Mouse (Mus musculus): ENCODE measurements around the gene Angptl3. TPM values are rescaled to one million over a fixed set of nuclear protein-coding genes. Genes with fewer than 3 reads are reported as not detected.

Gene Angptl3
- 0.39 and 5.4 TPM in 2 replicates for total RNA-seq (2021)
- long read RNA-seq, transcript Angptl3-201 (7 exons, 1,482 nt): major isoform, 228 of 256 reads
- long read RNA-seq, partial matches to known transcripts: 23 of 256 reads
- long read RNA-seq, other reads (novel, unspliced or antisense): 5 of 256 reads

DNA sequence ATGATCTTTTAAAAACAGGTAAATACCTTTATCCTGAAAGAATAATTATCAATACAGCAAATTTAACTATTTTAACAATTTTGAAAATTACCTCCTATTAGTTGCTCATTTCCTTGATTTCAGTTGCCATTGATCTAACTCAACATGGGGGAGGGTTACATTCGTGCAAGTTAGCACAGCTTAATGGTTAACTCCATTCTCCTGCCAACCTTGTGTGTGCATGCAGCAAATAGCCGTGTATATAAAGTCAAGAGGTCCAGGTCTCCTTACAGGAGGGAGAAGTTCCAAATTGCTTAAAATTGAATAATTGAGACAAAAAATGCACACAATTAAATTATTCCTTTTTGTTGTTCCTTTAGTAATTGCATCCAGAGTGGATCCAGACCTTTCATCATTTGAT is at the start of gene Angptl3:
Gene Angptl3, plus strand, starts transcription at position 269 of the 400 bp plus-strand sequence.
- no peak for DNase-seq

DNA sequence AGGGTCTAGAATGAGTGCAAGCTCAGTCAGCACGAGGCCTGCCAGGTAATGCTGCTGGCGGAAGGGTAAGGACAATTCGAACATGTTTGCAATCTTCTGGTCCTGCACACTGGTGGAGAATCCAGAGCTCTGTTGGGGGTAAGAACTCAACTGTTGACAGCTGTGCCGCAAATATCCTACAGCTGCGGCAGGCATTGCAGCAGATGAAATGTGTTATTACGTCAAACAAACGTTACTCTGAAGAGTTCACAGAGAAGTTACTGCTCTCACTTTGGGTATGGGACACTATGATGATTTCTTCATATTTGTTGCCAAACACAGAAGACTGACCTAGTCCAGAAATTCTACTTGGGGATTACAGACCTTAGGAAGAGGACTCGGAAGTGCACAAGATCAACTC is 46.1 kb upstream of the Angptl3 start:
- no peak for DNase-seq

DNA sequence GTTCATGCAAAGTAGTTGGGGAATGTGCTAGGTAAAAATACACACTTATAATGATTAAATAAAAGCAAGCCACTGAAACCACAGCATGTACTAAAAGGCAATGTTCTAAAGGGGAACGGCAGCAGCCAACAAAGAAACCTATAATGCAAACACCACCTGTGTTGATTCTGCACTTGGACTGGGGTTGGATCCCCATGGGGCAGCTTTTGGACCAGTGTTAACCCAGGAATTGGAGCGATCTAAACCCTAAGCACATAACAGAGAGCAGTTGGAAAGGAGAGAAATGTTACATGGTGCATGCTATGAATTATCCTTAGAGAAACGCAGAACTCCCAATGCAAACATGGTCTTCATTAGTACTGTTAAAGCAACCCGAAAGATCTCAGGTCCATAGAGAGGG is 37.3 kb upstream of the Angptl3 start:
- DNase-seq: no peak

DNA sequence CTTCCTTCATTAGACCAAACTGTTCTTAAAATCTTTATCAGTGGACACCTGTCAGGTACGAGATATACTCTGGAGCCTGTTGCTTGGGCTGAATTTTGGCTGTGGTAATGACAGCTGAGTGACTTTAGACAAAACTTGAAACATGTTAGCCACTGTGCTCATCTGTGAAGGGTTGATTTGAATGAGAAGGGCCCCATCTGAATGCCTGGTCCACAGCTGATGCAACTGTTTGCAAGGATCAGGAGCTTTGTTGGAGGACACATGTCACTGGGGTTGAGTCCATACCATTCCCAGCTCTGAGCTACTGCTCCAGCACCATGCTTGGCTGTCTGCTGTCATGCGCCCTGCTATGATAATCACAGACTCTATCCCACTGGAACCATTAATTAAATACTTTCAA is 25.2 kb upstream of the Angptl3 start:
- DNase-seq: no peak

DNA sequence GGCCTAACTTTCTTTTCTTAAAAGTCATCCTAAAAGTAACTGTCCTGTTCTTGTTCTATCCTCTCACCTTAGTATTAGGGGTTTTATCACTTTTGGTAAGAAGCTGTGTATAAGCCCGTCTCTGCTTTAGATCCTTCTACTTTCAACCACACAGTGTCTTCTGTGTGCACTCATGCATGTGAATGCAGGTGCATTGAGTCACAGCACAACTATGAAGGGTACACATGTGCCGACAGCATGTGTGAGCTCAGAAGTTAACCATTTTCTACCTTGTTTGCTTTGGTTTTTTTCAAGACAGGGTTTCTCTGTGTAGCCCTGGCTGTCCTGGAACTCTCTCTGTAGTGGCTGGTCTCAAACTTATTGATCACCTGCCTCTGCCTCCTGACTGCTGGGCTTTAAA is 24.4 kb upstream of the Angptl3 start:
- DNase-seq: no peak

DNA sequence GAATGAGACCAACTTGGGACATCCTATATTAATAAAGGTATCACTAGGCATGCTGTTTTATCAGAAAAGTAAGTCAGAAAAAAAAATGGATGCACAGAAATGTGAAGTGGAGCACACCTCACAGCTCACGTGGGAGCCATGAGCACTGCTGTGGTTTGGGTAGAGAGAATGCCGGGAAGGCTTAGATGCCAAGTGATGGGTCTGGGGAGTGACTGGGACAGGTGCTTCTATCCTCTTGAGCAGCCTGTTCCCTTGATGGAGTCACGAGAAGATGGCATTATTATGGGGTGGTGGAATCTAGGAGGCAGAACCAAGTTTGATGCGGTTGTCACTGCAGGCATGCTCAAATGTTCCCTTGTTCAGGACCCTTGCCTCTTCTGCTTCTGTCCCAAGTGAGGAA is 19.7 kb upstream of the Angptl3 start:
- DNase-seq: no peak

DNA sequence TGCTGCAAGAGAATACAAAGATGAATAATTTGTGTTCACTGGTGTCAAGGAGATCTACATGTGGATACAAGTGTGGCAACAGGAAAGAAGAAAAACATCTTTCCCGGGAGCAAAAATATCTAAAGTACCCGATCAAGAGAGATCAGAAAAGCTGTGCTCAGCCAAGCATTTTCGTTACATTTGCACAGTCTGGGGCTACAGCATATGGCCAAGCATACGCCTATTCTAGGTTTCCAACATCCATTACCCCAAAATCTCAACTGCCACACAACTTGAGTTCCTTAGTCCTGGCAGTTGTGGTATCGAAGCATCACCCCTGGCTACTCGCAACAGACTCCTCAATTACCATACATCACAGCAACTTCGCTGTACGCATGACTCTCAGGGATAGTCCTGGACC is 8.5 kb upstream of the Angptl3 start:
- no peak for DNase-seq

DNA sequence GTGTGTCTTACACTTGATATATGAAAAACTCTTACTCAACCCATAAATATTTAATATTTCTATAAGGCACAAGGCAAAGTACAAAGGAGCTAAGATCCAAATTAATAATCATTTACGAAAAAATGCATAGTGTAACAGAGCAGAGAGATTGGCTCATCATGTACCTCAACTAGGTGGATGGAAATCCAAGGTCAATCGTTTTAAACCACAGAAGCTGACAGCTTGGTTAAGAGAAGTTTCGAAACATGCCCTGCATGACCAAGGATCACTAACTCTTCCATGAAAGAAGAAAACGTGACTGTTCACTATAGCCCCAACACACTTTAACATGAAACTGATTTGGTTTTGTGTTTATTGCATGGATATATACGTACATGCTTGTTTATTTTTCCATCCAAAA is 2.4 kb upstream of the Angptl3 start:
- no peak for DNase-seq

DNA sequence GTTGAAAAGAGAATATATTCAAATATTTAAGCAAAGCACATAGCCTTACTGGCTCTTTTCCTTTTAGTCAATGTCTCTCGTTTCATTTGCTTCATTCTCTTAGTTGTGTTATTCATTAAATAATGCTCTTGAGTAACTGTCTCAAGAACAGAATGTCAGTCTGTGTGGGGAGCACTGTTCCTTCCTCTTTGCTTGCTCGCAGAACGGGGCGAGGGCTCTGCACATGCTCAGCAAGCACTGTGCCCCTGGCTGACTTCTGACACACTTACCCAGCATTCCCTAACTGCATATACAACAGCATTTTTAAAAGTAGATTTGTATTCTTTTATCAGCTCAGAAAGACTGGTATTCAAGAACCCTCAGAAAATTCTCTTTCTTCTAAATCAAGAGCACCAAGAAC is 2.2 kb downstream of the Angptl3 start:
- peak; percentile 3 for DNase-seq

DNA sequence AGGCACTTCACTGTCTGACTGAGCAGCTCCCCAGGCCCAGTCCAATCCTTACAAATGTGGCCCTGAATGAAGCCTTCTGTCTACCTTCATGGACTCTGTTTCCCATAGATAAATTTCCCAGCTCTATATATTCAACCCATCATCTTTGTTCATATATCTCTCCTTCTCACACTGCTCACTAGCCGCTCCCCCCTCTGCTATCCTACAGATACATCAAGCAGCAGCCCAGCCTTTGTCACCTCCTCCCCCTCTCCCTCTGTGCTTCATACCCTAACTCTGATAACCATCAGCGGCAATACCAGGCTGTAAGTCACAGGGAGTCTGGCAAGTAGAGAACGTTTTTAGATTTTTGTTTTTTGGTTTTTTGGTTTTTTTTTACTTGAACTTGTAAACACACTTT is 14.1 kb downstream of the Angptl3 start:
- no peak for DNase-seq

DNA sequence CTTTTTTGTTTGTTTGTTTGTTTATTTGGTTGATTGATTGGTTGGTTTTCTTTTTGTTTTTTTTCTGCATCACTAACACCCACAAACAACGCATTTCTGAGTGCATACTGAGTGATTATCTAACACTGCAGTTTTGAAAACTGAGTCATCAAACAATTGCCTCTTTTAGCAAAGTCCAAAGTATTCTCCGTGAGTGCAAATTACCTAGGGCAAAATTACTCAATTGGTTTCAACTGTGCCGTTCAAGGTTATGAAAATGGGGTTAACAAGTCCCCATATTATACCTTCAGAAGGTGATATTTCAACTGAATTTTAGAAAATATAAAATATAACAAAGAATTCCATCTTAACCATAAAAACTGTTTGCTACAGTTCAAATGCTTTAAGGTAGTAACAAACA is 15.7 kb downstream of the Angptl3 start:
- DNase-seq: no peak

DNA sequence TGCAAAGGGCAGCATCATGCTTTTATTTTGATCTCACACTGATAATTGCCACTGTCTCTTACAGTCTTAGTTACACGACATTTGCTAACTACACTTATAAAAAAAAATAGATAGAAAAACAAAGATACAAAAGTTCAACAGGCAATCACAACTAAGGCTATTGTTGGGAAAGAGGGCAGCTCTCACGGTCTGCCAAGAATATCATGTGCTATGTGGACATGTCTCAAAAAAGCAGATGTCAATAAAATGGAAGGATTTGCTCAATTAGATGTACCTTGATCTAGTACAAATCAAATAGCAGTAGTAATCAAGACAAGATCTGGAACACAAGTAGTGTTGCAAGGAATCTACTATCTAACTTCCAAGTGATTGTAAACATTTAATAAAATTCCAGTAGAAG is 17.8 kb downstream of the Angptl3 start:
- no peak for DNase-seq

DNA sequence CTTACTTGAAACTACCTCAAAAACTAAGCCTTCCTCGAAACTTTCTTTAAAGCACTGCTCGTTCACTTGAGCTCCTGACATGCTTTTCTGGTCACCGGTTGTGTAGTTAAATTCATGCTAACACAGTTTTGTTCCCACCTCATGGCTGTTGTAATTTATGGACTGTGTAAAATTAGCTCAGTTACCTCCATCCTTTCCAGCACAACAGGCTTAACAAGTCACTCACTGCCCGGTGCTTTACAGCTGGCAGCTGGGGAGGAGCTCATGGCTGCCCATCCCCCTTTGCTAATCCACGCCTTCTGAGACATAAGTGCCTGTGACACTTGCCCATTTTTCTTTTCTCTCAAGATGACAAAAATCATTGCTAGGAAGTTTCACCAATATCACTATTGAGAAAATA is 33.8 kb downstream of the Angptl3 start:
- DNase-seq: no peak

DNA sequence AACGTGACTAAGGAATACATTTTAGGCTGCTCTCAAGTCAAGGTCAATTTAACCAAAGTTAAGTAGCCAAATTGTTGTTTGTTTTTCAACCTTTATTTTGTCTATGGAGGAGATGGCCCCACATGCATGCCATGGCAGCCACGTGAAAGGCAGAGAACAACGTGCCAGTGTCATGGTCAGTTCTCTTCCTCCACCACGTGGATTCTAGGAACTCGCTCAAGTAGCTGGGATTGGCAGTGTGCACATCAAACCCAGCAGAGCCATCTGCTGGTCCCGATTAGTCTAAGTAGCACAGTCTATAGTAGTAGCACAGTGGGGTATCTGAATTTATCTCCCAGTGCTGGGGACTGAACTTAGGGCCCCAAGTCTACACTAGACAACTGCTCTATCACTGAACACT is 38.1 kb downstream of the Angptl3 start:
- DNase-seq: no peak

DNA sequence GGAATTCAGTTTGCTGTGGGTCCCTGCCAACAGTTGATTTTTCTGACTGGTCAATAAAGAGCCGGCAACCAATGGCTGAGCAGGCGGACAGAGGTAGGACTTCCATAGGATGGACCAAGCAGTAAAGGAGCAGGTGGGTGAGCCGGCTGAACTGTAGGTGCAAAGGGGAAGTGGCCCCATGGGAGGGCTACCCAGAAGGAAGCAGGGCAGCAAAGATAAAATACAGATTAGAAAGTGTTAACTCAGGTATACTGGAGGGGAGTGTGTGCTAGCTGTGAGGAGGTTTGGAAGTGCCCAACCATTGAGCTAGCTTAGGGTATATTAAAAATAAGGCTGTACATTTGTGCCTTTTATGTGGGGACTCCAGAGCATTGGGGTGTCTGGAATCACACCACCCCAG is 47.3 kb downstream of the Angptl3 start:
- DNase-seq: no peak

DNA sequence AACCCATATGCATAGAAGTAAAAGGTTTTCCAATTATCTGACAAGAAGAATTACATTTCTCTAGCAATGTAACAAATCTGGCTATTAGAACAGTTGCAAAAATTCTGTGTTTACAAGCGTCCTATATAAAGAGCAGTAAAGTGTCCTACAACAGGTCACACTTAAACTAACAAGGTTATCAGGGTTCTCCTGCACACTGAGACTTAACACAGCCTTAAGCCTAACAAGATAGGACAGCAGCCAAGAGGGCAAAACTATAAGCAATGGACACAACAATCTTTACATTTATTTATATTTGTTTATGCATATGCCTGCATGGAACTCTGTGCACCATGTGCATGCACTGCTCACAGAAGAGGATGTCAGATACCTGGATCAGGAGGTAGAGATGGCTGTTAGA is 50.4 kb downstream of the Angptl3 start:
- no peak for DNase-seq

DNA sequence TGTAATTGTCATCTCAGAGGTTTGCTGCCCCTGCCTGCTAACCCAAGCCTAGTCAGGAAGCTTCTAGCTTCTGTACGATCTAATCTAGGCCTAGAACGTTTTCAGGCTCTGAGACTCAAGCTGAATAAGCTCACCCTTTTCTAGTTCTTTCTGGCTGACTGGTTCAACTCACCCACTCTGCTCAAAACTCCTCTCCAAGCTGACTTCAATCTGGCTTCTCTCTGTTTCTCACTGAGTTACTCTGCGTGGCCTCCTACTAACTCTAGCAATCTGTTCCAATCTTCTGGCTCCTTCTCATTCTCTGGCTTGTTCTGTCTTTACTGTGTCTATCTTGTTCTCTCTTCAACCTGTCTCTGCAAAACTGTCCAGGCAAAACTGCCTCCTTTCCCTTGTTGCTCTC is 53.1 kb downstream of the Angptl3 start:
- no peak for DNase-seq

DNA sequence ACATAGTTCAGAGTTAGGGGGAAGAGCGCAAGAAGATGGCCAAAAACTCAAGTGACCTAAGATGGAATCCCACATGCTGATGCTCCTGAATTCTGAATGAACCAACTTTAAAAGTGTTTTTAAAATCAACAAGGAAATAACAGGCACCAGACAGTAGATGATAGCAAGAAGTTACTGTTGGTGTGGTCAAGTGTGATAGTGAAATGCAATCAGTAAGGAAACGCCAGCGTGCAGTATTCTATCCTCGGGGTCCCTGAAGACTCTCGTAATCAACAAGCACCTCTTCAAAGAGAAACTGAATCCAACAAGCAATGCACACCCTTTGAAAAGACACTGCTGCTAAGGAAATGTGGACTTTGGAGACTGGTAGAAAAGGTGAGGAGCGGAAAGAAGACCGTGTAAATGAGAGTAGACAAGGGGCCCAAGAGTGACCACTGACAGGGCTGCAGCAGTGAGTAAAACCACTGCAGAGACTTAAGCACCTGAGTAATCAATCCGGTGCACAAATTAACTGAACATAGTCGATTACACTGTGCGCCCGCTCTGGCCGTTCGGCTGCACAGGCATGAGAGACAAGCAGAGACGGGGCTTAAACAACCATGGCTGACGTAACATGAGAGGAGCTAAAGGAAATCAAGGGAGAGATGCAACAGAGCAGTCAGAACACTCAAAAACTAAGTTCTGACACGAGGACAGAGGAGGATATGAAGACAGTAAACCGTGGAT is 57.2 kb downstream of the Angptl3 start:
- DNase-seq: no peak

DNA sequence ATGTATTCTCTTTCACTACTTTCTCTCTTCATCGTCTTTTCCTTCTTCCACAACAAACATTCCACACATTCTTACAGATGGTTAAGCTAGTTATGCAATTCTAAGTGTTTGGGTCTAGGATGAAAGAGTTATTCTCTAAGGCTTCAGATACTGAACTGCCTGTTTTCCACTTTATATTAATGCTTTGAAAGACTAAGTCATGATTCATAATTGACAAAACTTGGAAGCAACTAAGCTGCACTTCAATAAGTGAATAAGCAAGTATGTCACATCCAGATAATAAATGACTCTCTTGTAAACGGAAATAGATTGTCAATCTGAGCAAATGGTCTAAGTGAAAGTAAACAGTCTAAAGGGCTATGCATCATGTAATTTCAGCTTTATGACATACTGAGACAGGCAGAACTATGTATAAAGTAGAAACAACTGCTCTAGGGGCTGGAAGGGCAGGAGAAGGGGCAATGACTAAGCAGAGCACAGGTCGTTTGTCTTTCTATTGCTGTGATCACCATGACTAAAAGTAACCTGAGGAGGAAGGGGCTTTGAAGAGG is 60.5 kb downstream of the Angptl3 start:
- DNase-seq: no peak

DNA sequence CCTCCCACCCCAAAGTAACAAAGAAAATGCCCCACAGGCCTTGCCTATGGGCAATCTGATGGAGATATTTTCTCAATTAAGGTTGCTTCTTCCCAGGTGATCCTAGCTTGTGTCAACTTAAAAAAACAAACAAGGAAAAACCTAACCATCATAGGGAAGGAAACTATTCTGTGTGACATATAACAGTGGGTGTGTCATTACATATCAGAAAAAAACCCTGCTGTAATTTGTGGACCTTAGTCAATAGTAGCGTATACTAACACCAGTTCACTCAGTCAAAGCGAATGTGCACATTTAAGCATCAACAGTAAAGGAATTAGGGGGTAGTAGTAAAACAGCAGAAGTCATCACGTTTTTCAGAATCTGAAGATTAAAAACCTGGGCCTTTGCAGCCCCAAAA is 61.0 kb downstream of the Angptl3 start:
- DNase-seq: no peak

All from adrenal gland, postnatal 25 days (tissue).